Mouse (Mus musculus): Measurements from ENCODE around the gene Ccdc39. TPM values are rescaled to one million over a fixed set of nuclear protein-coding genes. Genes with fewer than 3 reads are reported as not detected.
A peak's percentile ranks its signal among the peaks of the same experiment; 100 is the strongest.

Ccdc39 gene
- polyA plus RNA-seq, 1 experiment from 2014 or later: 1.9 TPM

DNA sequence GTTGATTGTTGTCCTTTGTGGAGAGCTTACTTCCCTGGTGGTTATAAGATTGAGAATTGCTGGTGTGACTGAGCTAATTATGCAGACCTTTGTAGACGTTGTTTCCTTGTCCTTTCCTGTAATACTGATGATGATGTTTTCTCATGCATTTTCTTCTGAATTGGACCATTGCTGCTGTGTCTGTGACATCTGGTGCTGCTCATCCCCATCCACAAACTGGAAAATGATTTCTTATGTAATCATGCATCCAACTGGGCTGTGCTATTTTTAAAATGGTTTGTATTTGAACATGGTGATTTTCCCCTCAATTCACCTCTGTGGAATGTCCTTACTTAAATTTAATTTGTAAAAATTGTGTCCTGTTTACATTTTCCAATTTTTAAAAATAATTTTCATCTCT, 37.0 kb downstream of the Ccdc39 start:
- Histone ChIP-seq H3K27ac (ENCODE audit: low read length) (no peak overlapping the region), H3K9me3 (replicated peaks; ENCODE audit: control insufficient read depth, low read length) (no peaks in the 10 kb centered on the region), H3K4me2 (ENCODE audit: low read depth, low read length) (no peak overlapping the region), H3K4me1 (ENCODE audit: control insufficient read depth, insufficient read depth, low read length) (no peaks in the 10 kb centered on the region), H3K4me3 (ENCODE audit: low read length) (no peak overlapping the region), H3K9ac (ENCODE audit: low read length) (no peak overlapping the region), H3K27me3 (ENCODE audit: control insufficient read depth, insufficient read depth, low read length) (no peaks in the 10 kb centered on the region), H3K36me3 (ENCODE audit: control insufficient read depth, insufficient read depth) (peaks cover 33% of the 10 kb centered on the region)
- 91% methylated on average over 1 of the region's 1 CpGs for WGBS
- ATAC-seq (replicated peaks; ENCODE audit: extremely low read depth, insufficient read depth, low FRiP score): no peak

DNA sequence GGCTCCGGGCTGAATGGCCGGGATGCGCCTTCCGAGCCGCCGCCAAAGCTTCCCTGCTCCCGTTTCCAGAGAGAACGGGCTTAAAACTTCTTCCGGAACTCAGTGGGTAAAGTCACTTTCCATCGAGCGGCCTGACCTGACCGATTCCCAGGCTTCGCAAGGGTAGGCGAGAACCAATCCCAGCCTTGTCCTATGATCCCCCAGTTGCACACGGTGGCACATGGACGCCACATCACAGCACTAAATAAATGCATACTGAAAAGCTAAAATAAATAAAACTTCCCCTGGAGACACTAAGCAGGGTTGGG, 43.6 kb downstream of the Ccdc39 start:
- H3K27ac ChIP-seq (ENCODE audit: low read length): peak overlapping the region; percentile 100
- peak overlapping the region; percentile 96 for H3K9ac ChIP-seq (ENCODE audit: low read length)
- H3K9me3 ChIP-seq (replicated peaks; ENCODE audit: control insufficient read depth, low read length): no peaks in the 10 kb centered on the region
- no peaks in the 10 kb centered on the region for H3K27me3 ChIP-seq (ENCODE audit: control insufficient read depth, insufficient read depth, low read length)
- H3K4me3 ChIP-seq (ENCODE audit: low read length): peak overlapping the region; percentile 66
- H3K4me2 ChIP-seq (ENCODE audit: low read depth, low read length): peak overlapping the region; percentile 76
- no peak for ATAC-seq (replicated peaks; ENCODE audit: extremely low read depth, insufficient read depth, low FRiP score)
- WGBS: under 1% methylated on average over 16 of the region's 16 CpGs
- H3K4me1 ChIP-seq (ENCODE audit: control insufficient read depth, insufficient read depth, low read length): peaks cover 10% of the 10 kb centered on the region
- H3K36me3 ChIP-seq (ENCODE audit: control insufficient read depth, insufficient read depth): peaks cover 9% of the 10 kb centered on the region

DNA sequence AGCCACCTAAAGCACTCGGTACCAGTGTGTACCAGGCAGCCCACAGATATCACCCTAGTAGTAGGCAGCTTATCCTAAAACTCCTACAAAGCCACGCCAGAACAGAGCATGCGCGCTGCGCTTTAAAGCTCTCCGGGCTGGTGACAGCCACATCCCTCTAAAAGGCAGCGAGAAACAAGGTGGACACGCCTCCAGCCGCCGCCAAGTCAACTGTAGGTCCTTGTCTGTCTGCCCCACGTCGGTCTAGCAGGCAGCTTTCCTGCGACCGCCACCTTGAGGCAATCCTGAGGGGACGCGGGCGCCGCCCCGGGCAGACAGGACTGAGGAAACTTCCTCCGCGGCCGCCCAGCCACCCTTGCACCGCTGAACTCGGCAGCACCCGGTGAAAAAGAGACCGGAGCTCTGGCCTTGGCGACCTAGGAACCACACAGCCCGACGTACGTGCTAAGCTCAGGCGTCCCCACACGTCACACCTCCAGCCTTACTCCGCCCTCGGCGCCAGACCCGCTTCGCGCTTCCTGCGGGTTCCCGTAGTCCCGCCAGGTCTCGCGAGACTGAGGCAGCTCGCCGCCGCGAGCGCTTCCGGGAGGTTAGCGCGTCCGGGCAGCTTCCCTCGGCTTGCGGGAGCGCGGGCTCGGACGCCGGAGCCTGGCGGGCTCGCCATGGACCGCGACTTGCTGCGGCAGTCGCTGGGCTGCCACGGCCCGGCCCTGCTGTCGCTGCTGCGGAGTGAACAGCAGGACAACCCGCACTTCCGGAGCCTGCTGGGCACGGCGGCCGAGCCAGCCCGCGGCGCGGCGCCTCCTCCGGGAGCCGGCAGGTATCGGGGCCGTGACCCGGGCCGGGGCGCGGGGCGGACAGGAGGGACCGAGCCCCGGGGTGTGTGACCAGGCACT, 44.2 kb downstream of the Ccdc39 start, which contains the start of gene Ttc14:
Gene Ttc14 (plus strand): TSS at position 216 of the 896 bp plus-strand sequence.
- Histone ChIP-seq H3K4me2 (ENCODE audit: low read depth, low read length) (peak within 1 kb of the TSS; percentile 88), H3K4me1 (ENCODE audit: control insufficient read depth, insufficient read depth, low read length) (peaks cover 10% of the 10 kb centered on the region), H3K9ac (ENCODE audit: low read length) (peak within 1 kb of the TSS; percentile 96), H3K27me3 (ENCODE audit: control insufficient read depth, insufficient read depth, low read length) (no peaks in the 10 kb centered on the region), H3K9me3 (replicated peaks; ENCODE audit: control insufficient read depth, low read length) (no peaks in the 10 kb centered on the region), H3K4me3 (ENCODE audit: low read length) (peak within 1 kb of the TSS; percentile 66), H3K36me3 (ENCODE audit: control insufficient read depth, insufficient read depth) (peaks cover 5% of the 10 kb centered on the region), H3K27ac (ENCODE audit: low read length) (peak within 1 kb of the TSS; percentile 100)
- ATAC-seq (replicated peaks; ENCODE audit: extremely low read depth, insufficient read depth, low FRiP score): peak; percentile 99
- WGBS: under 1% methylated on average over 81 of the region's 90 CpGs

DNA sequence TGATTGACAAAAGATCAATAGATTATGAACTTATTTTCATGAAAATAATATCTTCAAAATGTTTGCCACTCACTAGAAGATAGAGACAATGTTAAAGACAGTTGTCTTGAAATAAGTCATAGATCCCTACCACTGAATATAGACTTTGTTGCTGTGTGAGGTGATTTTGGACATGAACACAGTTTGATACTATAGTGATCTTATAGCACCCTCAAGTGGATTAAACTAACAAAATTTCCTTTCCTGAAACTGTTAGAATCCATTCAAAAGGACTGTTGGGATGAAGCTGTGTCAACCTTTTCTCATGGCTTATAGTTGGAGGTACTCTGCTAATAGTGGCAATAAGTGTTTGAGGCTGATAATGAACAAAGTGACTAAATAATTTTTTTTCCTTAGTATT, 53.1 kb downstream of the Ccdc39 start:
- Histone ChIP-seq H3K36me3 (ENCODE audit: control insufficient read depth, insufficient read depth) (no peaks in the 10 kb centered on the region), H3K4me2 (ENCODE audit: low read depth, low read length) (no peak overlapping the region), H3K27ac (ENCODE audit: low read length) (no peak overlapping the region), H3K4me3 (ENCODE audit: low read length) (no peak overlapping the region), H3K9ac (ENCODE audit: low read length) (no peak overlapping the region), H3K27me3 (ENCODE audit: control insufficient read depth, insufficient read depth, low read length) (no peaks in the 10 kb centered on the region), H3K4me1 (ENCODE audit: control insufficient read depth, insufficient read depth, low read length) (no peaks in the 10 kb centered on the region), H3K9me3 (replicated peaks; ENCODE audit: control insufficient read depth, low read length) (no peaks in the 10 kb centered on the region)
- ATAC-seq (replicated peaks; ENCODE audit: extremely low read depth, insufficient read depth, low FRiP score): no peak

Other genes starting within 250 kb of the Ccdc39 start
- gene Ttc14, start 44.5 kb downstream of the Ccdc39 start, polyA plus RNA-seq (2015; fragmentation: Nextera tagmentation; extraction: Ambion mirVana): 44.3 and 44.8 TPM in 2 replicates
- gene Fxr1, start 175.6 kb upstream of the Ccdc39 start, polyA plus RNA-seq (2015; fragmentation: Nextera tagmentation; extraction: Ambion mirVana): 67.4 and 73.1 TPM in 2 replicates
- 123 and 126 TPM in 2 replicates for gene Dnajc19, start 237.0 kb upstream of the Ccdc39 start, polyA plus RNA-seq (2015; fragmentation: Nextera tagmentation; extraction: Ambion mirVana)

Data from heart, embryonic 16.5 days (tissue).